Mouse (Mus musculus): ENCODE measurements at regions not wholly inside any gene's neighbourhood (a gene's known extent, or its start where the extent isn't known, plus 50 kb on each side); places are given as distances from the start of the nearest gene placed in this dataset.

DNA sequence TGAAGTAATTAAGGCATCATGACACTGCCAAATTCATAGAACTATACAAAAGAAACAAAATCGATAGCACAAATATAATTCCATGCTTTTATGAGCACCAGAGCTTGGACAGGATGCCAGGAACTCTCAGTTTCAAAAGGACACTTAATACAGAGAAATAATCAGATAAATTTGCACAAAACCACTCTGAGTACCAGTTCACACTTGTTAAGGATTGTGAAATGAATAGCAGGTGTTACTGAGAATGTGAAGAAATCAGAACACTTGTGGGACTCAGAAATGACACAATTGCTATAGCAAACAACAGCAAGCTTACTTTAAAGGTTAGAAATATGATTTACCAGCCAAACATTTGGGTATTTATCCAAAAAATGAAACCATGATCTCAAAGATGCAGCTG, 87.4 kb downstream of the Btla start:
- TF ChIP-seq CTCF (IDR thresholded peaks at IDR 0.05; ENCODE audit: low read depth) (no peak), EP300 (IDR thresholded peaks at IDR 0.05; ENCODE audit: low read depth) (no peak)
